Mouse (Mus musculus) testis, adult 2 months (tissue): ENCODE results near the gene Pam.

ENCODE experiments used
- CTCF ChIP-seq: fragments of 200-500 bp; IDR thresholded peaks from 2 replicates; pipeline ENCODE4 v1.5.1; 2012; ENCODE audit warnings: low read depth, mild to moderate bottlenecking, inconsistent platforms, low read length, moderate library complexity; ENCODE audit not compliant: control insufficient read depth, insufficient read depth, insufficient replicate concordance
- POLR2A ChIP-seq: fragments of 200-500 bp; IDR thresholded peaks from 2 replicates; pipeline ENCODE4 v1.6.1; 2012; ENCODE audit warnings: low read depth, mild to moderate bottlenecking, inconsistent platforms, low read length, moderate library complexity; ENCODE audit not compliant: control insufficient read depth

DNA sequence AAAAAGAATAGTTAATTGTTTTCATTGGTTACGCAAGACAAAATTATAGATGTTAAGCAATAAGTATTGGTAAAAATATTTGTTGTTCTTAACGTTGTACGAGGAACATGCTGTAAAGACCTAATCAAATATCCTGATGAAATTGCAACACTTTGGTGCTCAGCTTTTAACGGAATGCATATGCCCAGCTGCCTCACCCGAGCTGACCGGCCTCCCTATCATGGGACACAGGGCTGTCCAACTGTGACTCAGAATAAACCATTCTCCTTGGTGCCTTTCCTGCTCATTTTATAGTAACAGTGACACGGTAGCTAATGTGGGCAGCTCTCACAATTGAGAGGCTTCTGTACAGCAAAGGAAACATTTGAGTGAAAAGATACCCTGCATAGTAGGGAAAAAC, 324.3 kb downstream of the Pam start:
- no peak for TF ChIP-seq CTCF
- no peak for TF ChIP-seq POLR2A
